Mouse (Mus musculus): ENCODE results near the gene Ppbp. TPM values are rescaled to one million over a fixed set of nuclear protein-coding genes. Genes with fewer than 3 reads are reported as not detected.

The Ppbp gene
- polyA plus RNA-seq, 1 experiment from 2014 or later = 4.1 TPM

- no peaks in the 10 kb centered on the region for H3K9me3 ChIP-seq
- H3K4me3 ChIP-seq = no peak overlapping the region
- no peak for ATAC-seq (ENCODE audit: low FRiP score, low read depth)
- no peak overlapping the region for H3K27ac ChIP-seq
- H3K4me2 ChIP-seq (replicated peaks) = no peak overlapping the region
- 55% methylated on average over 8 of the region's 8 CpGs for WGBS
- H3K9ac ChIP-seq = no peak overlapping the region
- H3K27me3 ChIP-seq = peaks cover 23% of the 10 kb centered on the region
- H3K36me3 ChIP-seq = no peaks in the 10 kb centered on the region
- peaks cover 2% of the 10 kb centered on the region; the same call in 1 of the 2 replicates for H3K4me1 ChIP-seq
Observed at GRCm38 (mm10) chr5:90765821-90766606, 2.3 kb upstream of the Ppbp start.

- H3K36me3 ChIP-seq = no peaks in the 10 kb centered on the region
- H3K27ac ChIP-seq = no peak overlapping the region
- H3K4me3 ChIP-seq = no peak overlapping the region
- 60% methylated on average over 3 of the region's 3 CpGs for WGBS
- H3K27me3 ChIP-seq = peaks cover 16% of the 10 kb centered on the region
- H3K9me3 ChIP-seq = no peaks in the 10 kb centered on the region
- no peak for ATAC-seq (ENCODE audit: low FRiP score, low read depth)
- H3K4me1 ChIP-seq = peaks cover 6% of the 10 kb centered on the region; the same call in 1 of the 2 replicates
- H3K9ac ChIP-seq = no peak overlapping the region
- no peak overlapping the region for H3K4me2 ChIP-seq (replicated peaks)
Observed at GRCm38 (mm10) chr5:90771369-90771768, 3.1 kb downstream of the Ppbp start.

GRCm38 (mm10) chr5:90771880-90772653 is 3.7 kb downstream of the Ppbp start, which contains the start of gene Pf4:
Gene Pf4 (plus strand): TSS chr5:90772435.
- 87% methylated on average over 16 of the region's 16 CpGs for WGBS

GRCm38 (mm10) chr5:90775562-90775961 is 7.2 kb downstream of the Ppbp start:
- Histone ChIP-seq H3K9ac (no peak overlapping the region), H3K4me1 (peaks cover 6% of the 10 kb centered on the region; the same call in 1 of the 2 replicates), H3K36me3 (no peaks in the 10 kb centered on the region), H3K4me2 (replicated peaks) (no peak overlapping the region), H3K27ac (no peak overlapping the region), H3K27me3 (0 out of 2 replicates have a peak, but pooled peaks cover 4% of the 10 kb centered on the region), H3K9me3 (no peaks in the 10 kb centered on the region), H3K4me3 (no peak overlapping the region)
- no peak for ATAC-seq (ENCODE audit: low FRiP score, low read depth)
- WGBS = 88% methylated on average over 5 of the region's 5 CpGs

More at GRCm38 (mm10) chr5:90771880-90772653, 3.7 kb downstream of the Ppbp start, which contains the start of gene Pf4:
- no peak within 1 kb of the TSS for H3K4me3 ChIP-seq
- peaks cover 16% of the 10 kb centered on the region for H3K27me3 ChIP-seq
- no peak within 1 kb of the TSS for H3K4me2 ChIP-seq (replicated peaks)
- no peaks in the 10 kb centered on the region for H3K9me3 ChIP-seq
- H3K36me3 ChIP-seq = no peaks in the 10 kb centered on the region
- H3K27ac ChIP-seq = no peak within 1 kb of the TSS
- H3K4me1 ChIP-seq = peaks cover 6% of the 10 kb centered on the region; the same call in 1 of the 2 replicates
- no peak for ATAC-seq (ENCODE audit: low FRiP score, low read depth)
- no peak within 1 kb of the TSS for H3K9ac ChIP-seq

GRCm38 (mm10) chr5:90777621-90778020 is 9.3 kb downstream of the Ppbp start:
- Histone ChIP-seq H3K36me3 (no peaks in the 10 kb centered on the region), H3K9ac (no peak overlapping the region), H3K4me3 (no peak overlapping the region), H3K27me3 (0 out of 2 replicates have a peak, but pooled peaks cover 3% of the 10 kb centered on the region), H3K9me3 (no peaks in the 10 kb centered on the region), H3K4me2 (replicated peaks) (no peak overlapping the region), H3K27ac (no peak overlapping the region), H3K4me1 (no peaks in the 10 kb centered on the region)
- ATAC-seq (ENCODE audit: low FRiP score, low read depth) = no peak
- 74% methylated on average over 10 of the region's 10 CpGs for WGBS

GRCm38 (mm10) chr5:90778856-90779255 is 10.5 kb downstream of the Ppbp start:
- no peak for ATAC-seq (ENCODE audit: low FRiP score, low read depth)

GRCm38 (mm10) chr5:90783697-90784096 is 15.4 kb downstream of the Ppbp start:
- H3K9me3 ChIP-seq = no peaks in the 10 kb centered on the region
- no peak overlapping the region for H3K4me2 ChIP-seq (replicated peaks)
- H3K4me3 ChIP-seq = no peak overlapping the region
- ATAC-seq (ENCODE audit: low FRiP score, low read depth) = no peak
- no peak overlapping the region for H3K9ac ChIP-seq
- peaks cover 8% of the 10 kb centered on the region for H3K27me3 ChIP-seq
- H3K4me1 ChIP-seq = peaks cover 4% of the 10 kb centered on the region; the same call in 1 of the 2 replicates
- no peaks in the 10 kb centered on the region for H3K36me3 ChIP-seq
- WGBS = 82% methylated on average over 3 of the region's 3 CpGs
- no peak overlapping the region for H3K27ac ChIP-seq

More at GRCm38 (mm10) chr5:90778856-90779255, 10.5 kb downstream of the Ppbp start:
- no peak overlapping the region for H3K4me2 ChIP-seq (replicated peaks)
- H3K9me3 ChIP-seq = no peaks in the 10 kb centered on the region
- H3K27me3 ChIP-seq = no peaks in the 10 kb centered on the region
- H3K4me1 ChIP-seq = no peaks in the 10 kb centered on the region
- H3K9ac ChIP-seq = no peak overlapping the region
- H3K27ac ChIP-seq = no peak overlapping the region
- no peaks in the 10 kb centered on the region for H3K36me3 ChIP-seq
- H3K4me3 ChIP-seq = no peak overlapping the region
- WGBS = 72% methylated on average over 6 of the region's 6 CpGs

GRCm38 (mm10) chr5:90785659-90786588 is 17.6 kb downstream of the Ppbp start, which contains the start of gene Cxcl3:
Gene Cxcl3 (plus strand): TSS chr5:90786103.
- H3K36me3 ChIP-seq = no peaks in the 10 kb centered on the region
- H3K9me3 ChIP-seq = no peaks in the 10 kb centered on the region
- H3K4me3 ChIP-seq = peak within 1 kb of the TSS; percentile 35
- ATAC-seq (ENCODE audit: low FRiP score, low read depth) = peak; percentile 57; the same call in 1 of the 2 replicates
- peak within 1 kb of the TSS; percentile 43; the same call in 1 of the 2 replicates for H3K9ac ChIP-seq
- no peak within 1 kb of the TSS for H3K27ac ChIP-seq
- H3K4me1 ChIP-seq = peaks cover 15% of the 10 kb centered on the region
- peaks cover 8% of the 10 kb centered on the region for H3K27me3 ChIP-seq
- 15% methylated on average over 26 of the region's 26 CpGs for WGBS
- H3K4me2 ChIP-seq (replicated peaks) = peak within 1 kb of the TSS; percentile 67

GRCm38 (mm10) chr5:90788114-90788513 is 19.8 kb downstream of the Ppbp start:
- 71% methylated on average over 4 of the region's 4 CpGs for WGBS
- H3K4me2 ChIP-seq (replicated peaks) = no peak overlapping the region
- ATAC-seq (ENCODE audit: low FRiP score, low read depth) = no peak

GRCm38 (mm10) chr5:90789306-90790073 is 21.2 kb downstream of the Ppbp start:
- Histone ChIP-seq H3K9me3 (no peaks in the 10 kb centered on the region), H3K4me3 (no peak overlapping the region; the same call in 1 of the 2 replicates), H3K4me1 (peaks cover 19% of the 10 kb centered on the region), H3K27ac (no peak overlapping the region), H3K27me3 (peaks cover 8% of the 10 kb centered on the region), H3K4me2 (replicated peaks) (peak overlapping the region; percentile 40), H3K36me3 (no peaks in the 10 kb centered on the region), H3K9ac (no peak overlapping the region)
- no peak for ATAC-seq (ENCODE audit: low FRiP score, low read depth)
- 53% methylated on average over 11 of the region's 11 CpGs for WGBS

More at GRCm38 (mm10) chr5:90788114-90788513, 19.8 kb downstream of the Ppbp start:
- H3K4me1 ChIP-seq = peaks cover 15% of the 10 kb centered on the region
- no peak overlapping the region for H3K9ac ChIP-seq
- H3K27ac ChIP-seq = no peak overlapping the region
- H3K9me3 ChIP-seq = no peaks in the 10 kb centered on the region
- H3K36me3 ChIP-seq = no peaks in the 10 kb centered on the region
- no peak overlapping the region for H3K4me3 ChIP-seq
- peaks cover 8% of the 10 kb centered on the region for H3K27me3 ChIP-seq

Data from limb, embryonic 13.5 days (tissue).